Mouse (Mus musculus) central nervous system, embryonic 11.5 days (tissue): ENCODE results near the gene Krt28. TPM values are rescaled to one million over a fixed set of nuclear protein-coding genes. Genes with fewer than 3 reads are reported as not detected.

Experiments used
- polyA plus RNA-seq: library from polyadenylated mRNA; depleted of rRNA; stranded (reverse); fragments of >200 nt; gene quantifications from 2 replicates; pipeline ENCODE4 v1.2.3, GENCODE M21; 2012; rRNA removed

The Krt28 gene
- 0.24 and 0.30 TPM in 2 replicates for polyA plus RNA-seq

DNA sequence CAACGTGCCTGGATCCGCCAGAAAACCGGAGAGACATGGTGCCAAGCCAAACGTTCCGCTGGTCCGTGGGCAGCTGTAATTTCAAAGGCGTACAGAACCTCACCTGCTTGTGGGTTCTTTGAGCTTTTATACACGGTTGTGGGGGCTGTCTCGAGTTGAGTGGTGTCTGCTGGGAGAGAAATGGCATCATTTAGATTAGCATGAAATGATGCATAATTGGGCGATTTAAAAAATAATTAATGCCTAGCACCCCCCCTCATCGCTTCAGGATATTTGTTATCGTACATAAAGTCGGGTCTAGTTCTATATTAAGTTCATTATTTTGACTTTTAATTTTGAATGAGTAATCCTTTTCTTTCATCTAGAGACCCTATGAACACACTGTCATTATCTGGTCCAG, at the start of gene Krt28:
Gene Krt28, minus strand, starts transcription at position 101 of the 400 bp plus-strand sequence.

DNA sequence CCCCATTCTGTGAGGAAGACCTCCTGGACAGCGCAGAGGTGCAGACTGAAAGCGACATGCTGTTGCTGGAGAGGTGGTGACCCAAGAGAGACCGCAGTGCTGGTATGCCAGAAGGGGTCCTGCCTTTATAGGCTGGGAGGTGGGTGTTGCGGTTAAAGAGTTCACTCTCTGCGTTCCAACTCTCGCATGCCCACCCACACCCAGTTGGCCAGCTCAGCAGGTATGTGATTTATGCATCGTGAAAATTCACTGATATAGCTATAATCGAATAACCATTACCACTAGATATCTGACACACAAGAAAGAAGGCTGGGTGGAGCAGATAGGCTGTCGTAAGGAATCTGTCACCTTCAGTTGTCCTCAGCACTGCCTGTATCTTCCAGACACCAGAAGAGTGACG, 47.5 kb upstream of the Krt28 start, which contains the start of gene Krt12:
Gene Krt12, minus strand, starts transcription at position 101 of the 400 bp plus-strand sequence.

DNA sequence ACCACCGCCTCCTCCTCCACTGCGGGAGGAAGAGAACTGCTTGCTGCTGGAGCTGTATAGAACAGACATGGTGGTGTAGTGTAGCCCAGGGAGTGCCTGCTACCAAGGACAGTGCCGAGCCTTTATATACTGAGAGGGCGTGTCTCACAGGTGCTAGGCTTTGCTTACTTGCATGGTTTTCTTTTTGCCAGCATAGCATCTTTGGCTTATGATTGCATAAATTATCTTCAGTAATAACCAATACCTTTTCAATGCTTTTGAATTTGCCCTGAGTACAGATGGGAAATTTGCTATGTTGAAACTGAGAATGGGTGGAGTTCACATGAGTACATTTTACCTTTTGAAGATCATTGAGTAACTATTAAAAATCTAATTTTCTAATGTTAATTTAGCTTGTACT, 14.6 kb upstream of the Krt28 start, which contains the start of gene Krt10:
Gene Krt10, minus strand, starts transcription at position 101 of the 400 bp plus-strand sequence.

GRCm38 (mm10) chr11:99351004-99351403, 23.7 kb downstream of the Krt28 start, which contains the start of gene Krt27:
TSS of gene Krt27 (minus strand) at chr11:99351104.

DNA sequence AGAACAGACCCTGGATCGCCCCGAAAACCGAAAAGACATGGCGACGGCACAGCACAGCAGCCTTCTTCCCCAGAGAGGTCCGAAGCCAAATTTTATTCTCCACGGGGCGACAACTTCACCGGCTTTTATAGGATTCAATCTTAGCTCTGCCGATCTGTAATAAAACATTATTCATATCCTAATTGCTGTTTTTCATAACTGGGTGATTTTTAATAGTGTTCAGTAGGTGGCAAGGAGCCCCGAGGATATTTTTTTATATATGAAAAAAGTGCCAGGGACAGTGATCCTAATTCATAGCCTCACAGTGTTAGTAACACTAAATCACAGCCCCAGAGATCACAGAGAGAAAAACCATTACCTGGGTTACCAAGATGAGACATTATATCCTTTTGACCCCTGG, 36.8 kb downstream of the Krt28 start, which contains the start of gene Krt26:
Gene Krt26, minus strand, starts transcription at position 101 of the 400 bp plus-strand sequence.

DNA sequence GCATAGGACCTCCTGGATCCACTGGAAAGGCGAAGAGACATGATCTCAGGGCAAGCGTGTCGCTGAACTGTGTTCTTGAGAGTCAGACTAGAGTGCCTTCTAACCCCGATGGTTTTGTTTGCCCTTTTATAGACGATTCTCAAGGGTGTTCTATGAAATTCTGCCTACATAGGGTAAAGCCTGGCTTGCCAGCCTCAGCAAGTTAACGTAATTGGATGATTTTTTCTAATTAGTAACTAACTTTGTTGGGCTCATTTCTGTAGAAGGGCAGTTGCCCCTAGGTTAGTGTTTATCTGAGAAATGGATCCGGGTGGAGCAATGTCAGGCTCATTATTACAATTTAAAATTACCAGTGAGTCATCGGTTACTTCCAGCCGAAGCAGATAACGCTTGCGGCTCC, 51.9 kb downstream of the Krt28 start, which contains the start of gene Krt25:
Gene Krt25, minus strand, starts transcription at position 101 of the 400 bp plus-strand sequence.

Other genes with a start within 250 kb of the Krt28 start
- 0.12 and 0.39 TPM in 2 replicates for gene Ccr7, start 219.8 kb downstream of the Krt28 start, polyA plus RNA-seq
- 429 and 695 TPM in 2 replicates for gene Smarce1, start 143.9 kb downstream of the Krt28 start, polyA plus RNA-seq
- 0.22 and 0.40 TPM in 2 replicates for gene Krt222, start 130.8 kb downstream of the Krt28 start, polyA plus RNA-seq
- gene Krt24, start 89.6 kb downstream of the Krt28 start, polyA plus RNA-seq = 0.31 TPM in 1 of 2 replicates, not detected in the other
- gene Krt25, start 52.0 kb downstream of the Krt28 start, polyA plus RNA-seq = 0.02 and 0.07 TPM in 2 replicates
- gene Krt26, start 36.9 kb downstream of the Krt28 start, polyA plus RNA-seq = 0.12 and 0.25 TPM in 2 replicates
- gene Krt27, start 23.8 kb downstream of the Krt28 start, polyA plus RNA-seq = 0.02 TPM in 1 of 2 replicates, not detected in the other
- gene Krt10, start 14.5 kb upstream of the Krt28 start, polyA plus RNA-seq = 5.6 and 10.6 TPM in 2 replicates
- 0.04 TPM in 1 of 2 replicates, not detected in the other for gene Krt12, start 47.4 kb upstream of the Krt28 start, polyA plus RNA-seq
- gene Krt20, start 63.2 kb upstream of the Krt28 start, polyA plus RNA-seq = 1.1 and 2.3 TPM in 2 replicates
- gene Krt23, start 118.2 kb upstream of the Krt28 start, polyA plus RNA-seq = 0.08 and 0.14 TPM in 2 replicates
- gene Krt39, start 146.4 kb upstream of the Krt28 start, polyA plus RNA-seq = not detected in 2 replicates
- 0.07 TPM in 1 of 2 replicates, not detected in the other for gene Krt40, start 168.3 kb upstream of the Krt28 start, polyA plus RNA-seq
- gene Krtap3-3, start 176.0 kb upstream of the Krt28 start, polyA plus RNA-seq = not detected in 2 replicates
- gene Krtap3-2, start 181.9 kb upstream of the Krt28 start, polyA plus RNA-seq = not detected in 2 replicates
- gene Gm11939, start 184.6 kb upstream of the Krt28 start, polyA plus RNA-seq = not detected in 2 replicates
- not detected in 2 replicates for gene Krtap3-1, start 191.7 kb upstream of the Krt28 start, polyA plus RNA-seq
- not detected in 2 replicates for gene Krtap1-5, start 206.1 kb upstream of the Krt28 start, polyA plus RNA-seq
- gene Krtap1-4, start 208.8 kb upstream of the Krt28 start, polyA plus RNA-seq = not detected in 2 replicates
- gene Krtap1-3, start 216.4 kb upstream of the Krt28 start, polyA plus RNA-seq = not detected in 2 replicates
- not detected in 2 replicates for gene Krtap9-3, start 223.2 kb upstream of the Krt28 start, polyA plus RNA-seq
- gene Gm11938, start 228.4 kb upstream of the Krt28 start, polyA plus RNA-seq = not detected in 2 replicates
- not detected in 2 replicates for gene Gm11937, start 235.3 kb upstream of the Krt28 start, polyA plus RNA-seq
- not detected in 2 replicates for gene Krtap2-4, start 239.9 kb upstream of the Krt28 start, polyA plus RNA-seq
- not detected in 2 replicates for gene Gm11562, start 245.5 kb upstream of the Krt28 start, polyA plus RNA-seq